Mouse (Mus musculus) stomach, embryonic 15.5 days (tissue): Measurements from ENCODE around the gene Irf2. TPM values are rescaled to one million over a fixed set of nuclear protein-coding genes. Genes with fewer than 3 reads are reported as not detected.
A peak's percentile ranks its signal among the peaks of the same experiment; 100 is the strongest.

Experiments
- ATAC-seq: fragments of 200-750 bp; cut with Nextera tagmentation; 2 replicates; pipeline ENCODE4 v1.8.0; 2017; ENCODE audit warnings: low read depth, moderate number of reproducible peaks, moderate TSS enrichment; ENCODE audit not compliant: insufficient read depth, low FRiP score
- H3K27ac ChIP-seq: fragments of 300-500 bp; sonication (generic); 2 replicates; pipeline ENCODE4 v1.5.1; 2015; ENCODE audit warnings: mild to moderate bottlenecking, inconsistent platforms
- H3K27me3 ChIP-seq: fragments of 300-500 bp; sonication (generic); replicated peaks from 2 replicates; pipeline ENCODE4 v1.6.1; 2015; ENCODE audit warnings: inconsistent platforms
- H3K36me3 ChIP-seq: fragments of 300-500 bp; sonication (generic); 2 replicates; pipeline ENCODE4 v1.6.1; 2015; ENCODE audit warnings: inconsistent platforms
- H3K4me1 ChIP-seq: fragments of 300-500 bp; sonication (generic); 2 replicates; pipeline ENCODE4 v1.6.1; 2015; ENCODE audit warnings: inconsistent platforms
- H3K4me2 ChIP-seq: fragments of 300-500 bp; sonication (generic); 2 replicates; pipeline ENCODE4 v1.6.1; 2015; ENCODE audit warnings: mild to moderate bottlenecking, inconsistent platforms
- H3K4me3 ChIP-seq: fragments of 300-500 bp; sonication (generic); replicated peaks from 2 replicates; pipeline ENCODE4 v1.5.1; 2015; ENCODE audit warnings: inconsistent platforms
- H3K9ac ChIP-seq: fragments of 300-500 bp; sonication (generic); 2 replicates; pipeline ENCODE4 v1.6.1; 2015; ENCODE audit warnings: inconsistent platforms
- H3K9me3 ChIP-seq: fragments of 300-500 bp; sonication (generic); 2 replicates; pipeline ENCODE4 v1.6.1; 2016; ENCODE audit warnings: inconsistent platforms
- WGBS: fragments of 180-500 bp; shearing (Covaris S2); methylation state at CpG from one replicate; pipeline ENCODE4 v1.1.7; 2015; 5-methylcytosine and 5-hydroxymethylcytosine counted together
- polyA plus RNA-seq: library from polyadenylated mRNA; unstranded; fragments of >200 nt; fragmentation: Nextera tagmentation; extraction: Ambion mirVana; gene quantifications from 2 replicates; pipeline ENCODE4 v1.2.1, GENCODE M21; 2015

Gene Irf2
- polyA plus RNA-seq, 1 experiment from 2014 or later = 34.5 TPM

DNA sequence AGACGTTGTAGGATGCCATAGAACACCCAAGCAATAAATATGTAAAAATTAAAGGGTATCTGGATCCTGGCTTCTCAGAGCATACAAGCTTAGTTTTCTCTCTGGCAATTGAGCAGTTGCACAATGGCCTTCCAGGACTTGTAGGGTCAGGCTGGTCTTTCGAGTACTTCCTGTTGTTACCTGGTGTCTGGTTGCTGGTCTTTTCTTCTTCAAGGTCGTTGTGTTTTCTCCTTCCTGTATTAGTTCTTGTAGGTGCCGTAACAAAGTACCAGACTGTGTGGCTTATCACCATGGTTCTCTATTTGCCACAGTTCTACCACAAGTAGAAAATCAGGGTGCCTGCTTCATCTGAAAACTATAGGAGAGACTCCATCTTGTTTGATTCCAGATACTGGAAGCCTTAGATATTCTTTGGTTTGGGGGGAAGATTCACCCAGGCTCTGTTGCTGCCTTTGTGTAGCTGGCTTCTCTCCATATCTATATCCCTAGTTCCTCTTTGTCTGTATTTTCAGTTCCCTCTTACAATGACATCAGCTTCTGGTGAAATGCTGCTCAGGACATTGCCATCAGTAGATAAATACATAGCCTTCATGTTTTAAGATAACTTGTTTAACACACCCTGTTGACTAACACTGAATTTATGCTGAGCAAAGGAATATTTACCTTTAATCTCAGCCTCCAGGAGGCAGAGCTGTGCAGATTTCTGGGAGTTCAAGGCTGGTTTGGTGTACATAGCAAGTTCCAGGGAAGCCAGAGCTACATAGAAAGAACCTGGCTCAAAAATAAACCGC is 49.8 kb downstream of the Irf2 start:
- no peak overlapping the region for H3K27ac ChIP-seq
- no peak for ATAC-seq
- WGBS = 82% methylated on average over 5 of the region's 5 CpGs

DNA sequence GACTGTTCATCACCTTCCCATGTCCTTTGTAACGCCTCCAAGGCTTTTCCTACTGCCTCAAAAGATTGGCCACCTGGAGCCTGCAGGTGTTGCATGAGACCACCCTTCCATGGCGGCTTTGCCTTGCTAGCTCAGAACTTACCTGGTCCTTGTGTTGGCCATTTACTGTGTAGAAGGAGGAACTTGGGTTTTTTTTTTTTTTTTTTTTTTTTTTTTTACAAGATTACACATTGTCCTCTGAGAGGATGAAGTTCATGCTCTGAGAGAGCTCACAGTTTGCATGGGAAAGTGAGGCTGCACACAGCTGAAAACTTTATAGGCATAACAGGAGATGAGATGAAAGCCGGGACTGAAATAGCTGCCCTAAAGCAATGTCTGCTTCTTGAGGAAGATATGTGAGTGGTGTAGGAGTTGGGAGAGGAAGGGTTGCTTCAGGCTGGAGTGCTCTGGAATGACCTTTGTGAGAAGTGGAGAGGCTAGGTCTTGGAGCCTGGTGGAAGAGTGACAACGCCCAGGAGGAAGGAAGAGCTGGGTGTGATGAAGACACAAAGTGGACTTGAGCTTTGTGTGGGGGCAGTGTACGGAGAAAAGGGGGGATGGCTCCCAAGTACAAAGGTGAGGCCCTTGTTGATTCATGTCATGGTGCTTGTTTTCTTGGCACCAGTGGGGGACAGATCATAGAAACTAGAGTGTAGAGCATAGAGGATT is 52.3 kb downstream of the Irf2 start:
- Histone ChIP-seq H3K9ac (no peak overlapping the region), H3K27ac (peak overlapping the region; percentile 59), H3K4me1 (no peaks in the 10 kb centered on the region), H3K27me3 (no peaks in the 10 kb centered on the region), H3K4me2 (no peak overlapping the region), H3K4me3 (no peak overlapping the region), H3K9me3 (no peaks in the 10 kb centered on the region), H3K36me3 (peaks cover 3% of the 10 kb centered on the region; the same call in 1 of the 2 replicates)
- ATAC-seq = no peak
- 71% methylated on average over 5 of the region's 5 CpGs for WGBS

More for the DNA sequence above, 49.8 kb downstream of the Irf2 start:
- Histone ChIP-seq H3K27me3 (no peaks in the 10 kb centered on the region), H3K9me3 (no peaks in the 10 kb centered on the region), H3K4me2 (no peak overlapping the region), H3K9ac (no peak overlapping the region), H3K4me1 (no peaks in the 10 kb centered on the region), H3K4me3 (no peak overlapping the region), H3K36me3 (no peaks in the 10 kb centered on the region)

DNA sequence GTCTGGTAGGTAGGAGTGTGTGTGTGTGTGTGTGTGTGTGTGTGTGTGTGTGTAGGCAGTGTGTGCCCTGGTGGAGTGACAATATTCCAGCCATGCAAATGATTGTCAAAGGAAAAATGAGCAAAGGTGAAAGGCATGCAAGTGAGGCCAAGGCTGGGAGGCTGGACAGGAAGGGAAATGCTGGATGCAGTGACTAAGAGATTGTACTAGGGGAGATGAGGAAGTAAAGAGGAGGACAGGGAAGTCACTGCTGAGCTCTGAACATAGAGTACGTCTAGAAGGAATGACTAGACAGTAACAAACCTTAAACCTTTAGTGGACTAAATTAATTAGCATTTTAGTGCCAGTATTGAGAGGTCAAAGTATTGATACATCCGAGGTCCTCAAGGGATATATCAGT is 53.1 kb downstream of the Irf2 start:
- ATAC-seq = no peak
- no peak overlapping the region for H3K4me3 ChIP-seq
- 67% methylated on average over 2 of the region's 2 CpGs for WGBS
- H3K4me1 ChIP-seq = no peaks in the 10 kb centered on the region
- H3K27ac ChIP-seq = no peak overlapping the region
- H3K36me3 ChIP-seq = peaks cover 7% of the 10 kb centered on the region
- H3K27me3 ChIP-seq = no peaks in the 10 kb centered on the region
- H3K4me2 ChIP-seq = no peak overlapping the region
- H3K9me3 ChIP-seq = no peaks in the 10 kb centered on the region
- H3K9ac ChIP-seq = no peak overlapping the region

DNA sequence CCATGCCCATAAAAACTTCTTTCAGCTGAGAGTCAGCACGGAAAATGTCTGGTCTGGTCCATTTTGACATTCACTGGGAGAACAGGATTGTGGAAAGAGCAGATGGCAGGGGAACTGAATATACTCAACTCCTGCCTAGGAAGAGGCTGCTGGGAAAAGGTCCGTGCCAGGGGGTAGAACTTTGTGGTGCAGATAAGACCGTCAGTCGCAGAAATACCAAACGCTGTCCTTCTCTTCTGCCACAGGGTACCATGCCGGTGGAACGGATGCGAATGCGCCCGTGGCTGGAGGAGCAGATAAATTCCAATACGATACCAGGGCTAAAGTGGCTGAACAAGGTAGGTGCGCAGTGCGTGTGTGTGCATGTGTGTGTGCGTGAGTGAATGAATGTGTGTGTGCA is 53.7 kb downstream of the Irf2 start:
- Histone ChIP-seq H3K4me2 (no peak overlapping the region), H3K27me3 (no peaks in the 10 kb centered on the region), H3K9me3 (no peaks in the 10 kb centered on the region), H3K4me1 (no peaks in the 10 kb centered on the region), H3K4me3 (no peak overlapping the region), H3K9ac (no peak overlapping the region), H3K36me3 (peaks cover 7% of the 10 kb centered on the region), H3K27ac (no peak overlapping the region)
- ATAC-seq = no peak
- 92% methylated on average over 14 of the region's 14 CpGs for WGBS

DNA sequence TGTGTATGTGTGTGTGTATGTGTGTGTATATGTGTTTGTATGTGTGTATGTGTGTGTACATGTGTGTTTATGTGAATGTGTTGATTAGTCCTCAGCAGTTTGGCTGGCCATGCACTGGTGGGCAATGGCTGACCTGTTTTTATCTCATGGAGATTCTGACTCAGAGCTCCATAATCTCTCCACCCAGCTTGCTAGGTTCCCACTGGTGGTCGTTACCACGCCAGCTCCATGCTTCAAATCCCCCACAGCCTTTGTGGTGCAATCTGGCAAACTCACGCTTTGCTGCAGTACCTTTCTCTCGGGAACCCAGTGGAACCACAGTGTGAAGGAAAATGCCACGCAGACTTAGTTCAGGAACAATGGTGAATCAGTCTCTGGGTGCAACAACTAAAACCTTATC is 54.8 kb downstream of the Irf2 start:
- Histone ChIP-seq H3K36me3 (peaks cover 7% of the 10 kb centered on the region), H3K27me3 (no peaks in the 10 kb centered on the region), H3K9ac (no peak overlapping the region), H3K9me3 (no peaks in the 10 kb centered on the region), H3K4me1 (no peaks in the 10 kb centered on the region), H3K4me2 (no peak overlapping the region), H3K27ac (no peak overlapping the region), H3K4me3 (no peak overlapping the region)
- WGBS = 80% methylated on average over 5 of the region's 5 CpGs
- no peak for ATAC-seq

DNA sequence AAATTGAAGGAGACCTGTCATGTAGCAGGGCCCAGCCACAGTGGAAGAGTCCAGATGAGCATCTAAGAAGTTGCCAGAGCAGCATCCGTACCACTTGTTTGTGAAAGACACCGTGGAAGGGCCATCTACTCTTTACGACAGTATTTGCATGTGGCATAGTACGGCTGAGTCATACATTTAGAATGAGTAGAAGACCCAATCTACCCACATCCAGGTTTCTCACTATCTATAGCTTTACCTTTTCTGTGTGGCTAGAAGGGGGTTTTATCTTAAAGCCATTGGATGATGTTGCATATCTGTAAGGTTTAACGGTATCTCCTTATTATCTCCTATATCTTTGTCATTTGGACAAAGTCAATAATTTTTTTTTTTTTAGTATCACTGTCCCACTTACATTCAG is 59.7 kb downstream of the Irf2 start:
- Histone ChIP-seq H3K4me1 (no peaks in the 10 kb centered on the region), H3K9ac (no peak overlapping the region), H3K27me3 (no peaks in the 10 kb centered on the region), H3K4me3 (no peak overlapping the region), H3K36me3 (peaks cover 7% of the 10 kb centered on the region), H3K4me2 (no peak overlapping the region), H3K27ac (peak overlapping the region; percentile 26; the same call in 1 of the 2 replicates), H3K9me3 (no peaks in the 10 kb centered on the region)
- ATAC-seq = no peak
- WGBS = 86% methylated on average over 5 of the region's 5 CpGs

DNA sequence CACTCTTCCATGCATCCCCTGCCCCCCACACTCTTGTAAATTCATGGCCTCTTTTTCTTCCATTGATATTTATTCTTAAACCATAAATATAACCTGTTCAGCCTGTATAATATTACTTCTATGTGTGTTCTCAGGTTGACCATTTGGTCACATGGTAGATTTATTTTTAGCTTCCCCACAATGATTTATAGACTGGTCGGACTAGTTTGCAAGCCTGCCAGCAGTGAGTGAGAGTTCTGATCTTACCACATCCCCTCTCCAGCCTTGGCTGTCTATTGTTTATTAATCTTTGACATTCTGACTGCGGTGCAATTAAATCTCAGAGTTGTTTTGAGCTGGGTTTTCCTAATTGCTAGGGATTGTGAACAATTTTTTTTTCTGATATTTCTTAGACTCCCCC is 60.2 kb downstream of the Irf2 start:
- no peaks in the 10 kb centered on the region for H3K9me3 ChIP-seq
- no peak overlapping the region for H3K9ac ChIP-seq
- no peaks in the 10 kb centered on the region for H3K4me1 ChIP-seq
- 33% methylated on average over 2 of the region's 2 CpGs for WGBS
- peak; percentile 76; the same call in 1 of the 2 replicates for ATAC-seq
- H3K36me3 ChIP-seq = peaks cover 4% of the 10 kb centered on the region
- H3K4me2 ChIP-seq = no peak overlapping the region
- no peak overlapping the region for H3K4me3 ChIP-seq
- no peaks in the 10 kb centered on the region for H3K27me3 ChIP-seq
- H3K27ac ChIP-seq = no peak overlapping the region

DNA sequence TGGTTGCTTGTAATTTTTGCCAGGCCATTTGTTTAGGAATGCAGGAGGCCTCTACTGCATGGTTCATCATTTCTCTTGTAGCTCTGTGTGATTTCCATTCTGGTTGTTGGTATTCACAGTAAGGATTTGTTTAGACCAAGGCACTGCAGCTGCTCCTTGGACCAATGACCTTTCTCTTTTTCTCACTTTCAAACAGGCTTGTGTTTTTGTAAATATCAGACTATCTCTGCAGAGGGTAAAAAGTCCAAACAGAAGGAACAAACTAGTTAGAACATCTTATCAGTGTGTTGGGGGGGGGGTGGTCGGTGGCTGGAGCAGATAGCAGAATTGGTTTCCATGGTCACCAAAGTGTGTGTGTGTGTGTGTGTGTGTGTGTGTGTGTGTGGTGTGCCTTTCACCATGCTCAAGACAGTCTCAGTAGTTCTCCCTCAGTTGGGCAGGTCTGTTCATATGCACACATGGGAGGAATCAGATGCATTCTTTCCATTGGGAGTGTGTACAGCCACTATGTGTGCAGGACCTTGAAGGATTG is 61.7 kb downstream of the Irf2 start:
- Histone ChIP-seq H3K27me3 (no peaks in the 10 kb centered on the region), H3K9me3 (no peaks in the 10 kb centered on the region), H3K4me3 (no peak overlapping the region), H3K9ac (no peak overlapping the region), H3K36me3 (peaks cover 4% of the 10 kb centered on the region), H3K27ac (peak overlapping the region; percentile 23; the same call in 1 of the 2 replicates), H3K4me1 (no peaks in the 10 kb centered on the region), H3K4me2 (no peak overlapping the region)
- 33% methylated on average over 1 of the region's 1 CpGs for WGBS
- no peak for ATAC-seq

DNA sequence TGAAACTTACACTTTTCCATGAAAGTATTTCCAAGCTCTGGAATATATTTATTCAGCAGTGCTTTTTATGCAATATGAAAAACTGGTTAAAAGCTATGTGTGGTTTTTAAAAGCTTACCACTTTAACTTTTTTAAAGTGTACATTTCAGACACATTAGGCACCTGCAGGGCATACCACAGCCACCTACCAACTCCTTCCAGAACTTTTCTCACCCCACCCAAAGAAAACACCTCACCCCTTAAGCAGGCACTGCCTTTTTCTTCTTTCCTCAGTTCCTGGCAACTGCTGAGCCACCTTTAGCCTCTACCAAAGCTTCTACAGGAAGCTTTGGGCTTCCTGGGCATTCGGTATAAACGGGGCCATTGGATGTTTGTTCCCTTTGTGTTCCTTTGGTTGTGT is 62.5 kb downstream of the Irf2 start:
- ATAC-seq = no peak
- H3K9ac ChIP-seq = no peak overlapping the region
- no peaks in the 10 kb centered on the region for H3K4me1 ChIP-seq
- H3K4me2 ChIP-seq = no peak overlapping the region
- H3K27ac ChIP-seq = peak overlapping the region; percentile 44; the same call in 1 of the 2 replicates
- H3K4me3 ChIP-seq = no peak overlapping the region
- no peaks in the 10 kb centered on the region for H3K27me3 ChIP-seq
- no peaks in the 10 kb centered on the region for H3K9me3 ChIP-seq
- H3K36me3 ChIP-seq = peaks cover 10% of the 10 kb centered on the region
- WGBS = 70% methylated on average over 2 of the region's 2 CpGs

DNA sequence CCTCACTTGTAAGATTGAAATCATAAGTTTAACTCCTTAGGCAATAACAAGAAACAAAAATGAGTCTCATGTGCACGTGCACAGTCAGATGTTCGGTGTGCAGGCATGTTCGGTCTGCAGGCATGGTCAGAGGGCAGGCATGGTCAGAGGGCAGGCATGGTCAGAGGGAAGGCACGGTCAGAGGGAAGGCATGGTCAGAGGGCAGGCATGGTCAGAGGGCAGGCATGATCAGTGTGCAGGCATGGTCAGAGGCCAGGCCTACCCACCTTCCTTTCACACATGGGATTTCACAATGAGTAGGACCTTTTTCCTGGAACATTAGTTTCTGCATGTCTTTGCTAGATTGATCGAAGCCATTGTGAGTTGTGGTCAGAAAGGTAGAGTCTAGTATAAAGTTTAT is 65.2 kb downstream of the Irf2 start:
- no peaks in the 10 kb centered on the region for H3K4me1 ChIP-seq
- no peaks in the 10 kb centered on the region for H3K9me3 ChIP-seq
- no peak for ATAC-seq
- H3K4me3 ChIP-seq = no peak overlapping the region
- H3K36me3 ChIP-seq = peaks cover 20% of the 10 kb centered on the region
- 88% methylated on average over 5 of the region's 5 CpGs for WGBS
- H3K27ac ChIP-seq = no peak overlapping the region
- no peak overlapping the region for H3K4me2 ChIP-seq
- H3K27me3 ChIP-seq = no peaks in the 10 kb centered on the region
- no peak overlapping the region for H3K9ac ChIP-seq

DNA sequence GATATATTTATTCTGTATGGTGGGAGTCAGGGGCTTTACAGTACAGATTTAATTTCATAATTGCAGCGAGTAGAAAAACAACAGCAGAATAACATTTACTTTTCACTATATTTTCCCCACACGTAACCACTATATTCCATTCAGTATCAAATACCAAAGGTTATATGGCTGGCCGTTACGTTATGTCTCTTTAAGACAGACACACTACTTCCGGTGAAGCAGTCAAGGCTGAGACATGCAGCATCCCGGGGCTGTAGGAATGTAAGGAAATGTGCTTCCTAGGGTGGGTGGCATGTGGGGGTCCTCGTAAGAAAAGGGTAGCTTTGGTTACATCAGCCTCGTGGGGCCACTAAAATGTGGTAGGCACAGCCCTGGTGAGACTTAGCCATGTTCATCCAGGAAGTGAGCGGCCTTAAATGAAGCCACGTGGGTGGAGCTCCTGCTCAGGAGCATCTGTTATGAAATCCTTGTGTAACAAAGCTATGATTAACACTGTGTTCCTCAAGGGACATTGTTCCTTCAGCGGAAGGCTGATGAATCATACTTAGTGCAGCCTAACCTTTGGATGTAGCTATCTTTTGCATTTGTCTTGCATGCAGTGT is 71.6 kb downstream of the Irf2 start:
- no peaks in the 10 kb centered on the region for H3K9me3 ChIP-seq
- H3K4me3 ChIP-seq = no peak overlapping the region
- no peaks in the 10 kb centered on the region for H3K4me1 ChIP-seq
- H3K9ac ChIP-seq = no peak overlapping the region
- H3K4me2 ChIP-seq = no peak overlapping the region
- WGBS = 80% methylated on average over 11 of the region's 11 CpGs
- peaks cover 24% of the 10 kb centered on the region for H3K36me3 ChIP-seq
- no peak for ATAC-seq
- H3K27me3 ChIP-seq = no peaks in the 10 kb centered on the region
- H3K27ac ChIP-seq = no peak overlapping the region

DNA sequence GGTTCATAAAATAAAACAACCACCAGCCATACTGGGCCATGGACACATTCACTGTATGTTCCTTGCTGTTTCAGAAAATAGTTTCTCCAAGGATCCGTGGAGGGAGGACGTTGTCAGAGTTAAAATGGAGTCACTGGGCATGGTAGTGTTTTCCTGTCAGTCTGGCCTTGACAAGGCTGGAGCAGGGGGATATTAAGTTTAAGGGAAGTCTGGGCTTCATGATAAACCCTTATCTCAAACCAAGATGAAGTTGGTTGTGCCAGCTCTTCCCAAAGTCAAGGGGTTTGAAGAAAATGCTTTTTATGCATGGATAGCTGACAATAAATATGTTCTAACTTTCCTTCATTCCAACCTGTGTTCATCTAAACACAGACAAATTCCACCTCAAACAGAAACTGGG is 72.4 kb downstream of the Irf2 start:
- no peak for ATAC-seq
- Histone ChIP-seq H3K36me3 (peaks cover 22% of the 10 kb centered on the region), H3K9me3 (no peaks in the 10 kb centered on the region), H3K27ac (no peak overlapping the region), H3K4me3 (no peak overlapping the region), H3K4me2 (no peak overlapping the region), H3K27me3 (no peaks in the 10 kb centered on the region), H3K4me1 (no peaks in the 10 kb centered on the region), H3K9ac (no peak overlapping the region)
- WGBS = 83% methylated on average over 2 of the region's 2 CpGs
